Mouse (Mus musculus) adrenal gland (tissue): Measurements from ENCODE around the gene Pde10a.

Source experiments
- intact Hi-C: fragments of 180-260 bp; cut with DNase I; formaldehyde crosslinking; loops from one replicate; pipeline ENCODE4 v1.15.1; 2025

Pde10a gene

GRCm38 (mm10) chr17:8836292-8836691 lies 311.1 kb downstream of the Pde10a start:
- intact Hi-C loops = no loop called here

- intact Hi-C loops = no loop called here
Observed at GRCm38 (mm10) chr17:8838252-8838651, 313.1 kb downstream of the Pde10a start.

- intact Hi-C loops = no loop called here
Observed at GRCm38 (mm10) chr17:8839237-8840011, 314.3 kb downstream of the Pde10a start.

- intact Hi-C loops = no loop called here
Observed at GRCm38 (mm10) chr17:8841094-8841493, 315.9 kb downstream of the Pde10a start.

- intact Hi-C loops = no loop called here
Observed at GRCm38 (mm10) chr17:8841897-8842540, 316.8 kb downstream of the Pde10a start.

GRCm38 (mm10) chr17:8842662-8843061 lies 317.5 kb downstream of the Pde10a start:
- intact Hi-C loops = no loop called here

- intact Hi-C loops = no loop called here
Observed at GRCm38 (mm10) chr17:8843941-8844340, 318.8 kb downstream of the Pde10a start.

- intact Hi-C loops = no loop called here
Observed at GRCm38 (mm10) chr17:8846506-8846905, 321.3 kb downstream of the Pde10a start.

GRCm38 (mm10) chr17:8847558-8847957 lies 322.4 kb downstream of the Pde10a start:
- intact Hi-C loops = no loop called here

- intact Hi-C loops = no loop called here
Observed at GRCm38 (mm10) chr17:8851846-8852245, 326.7 kb downstream of the Pde10a start.

GRCm38 (mm10) chr17:8856430-8857371 lies 331.5 kb downstream of the Pde10a start:
- intact Hi-C loops = no loop called here

- intact Hi-C loops = no loop called here
Observed at GRCm38 (mm10) chr17:8858636-8859421, 333.7 kb downstream of the Pde10a start.

GRCm38 (mm10) chr17:8859489-8859888 lies 334.3 kb downstream of the Pde10a start:
- intact Hi-C loops = no loop called here

GRCm38 (mm10) chr17:8864638-8865497 lies 339.7 kb downstream of the Pde10a start:
- intact Hi-C loops = no loop called here

- intact Hi-C loops = no loop called here
Observed at GRCm38 (mm10) chr17:8867331-8868237, 342.4 kb downstream of the Pde10a start.

- intact Hi-C loops = no loop called here
Observed at GRCm38 (mm10) chr17:8869287-8869686, 344.1 kb downstream of the Pde10a start.

GRCm38 (mm10) chr17:8870848-8871247 lies 345.7 kb downstream of the Pde10a start:
- intact Hi-C loops = no loop called here

- intact Hi-C loops = no loop called here
Observed at GRCm38 (mm10) chr17:8871396-8871795, 346.2 kb downstream of the Pde10a start.
